Mouse (Mus musculus): ENCODE results near the gene Scn8a. TPM values are rescaled to one million over a fixed set of nuclear protein-coding genes. Genes with fewer than 3 reads are reported as not detected.

The Scn8a gene
- total RNA-seq, 2 experiments from 2014 or later: 0.48 to 0.76 TPM

- no peak for DNase-seq
- intact Hi-C loops (cut with DNase I): no loop called here
Observed at GRCm38 (mm10) chr15:101008386-101009010, 138.8 kb downstream of the Scn8a start.

GRCm38 (mm10) chr15:101011352-101011751, 141.7 kb downstream of the Scn8a start:
- no peak for DNase-seq
- intact Hi-C loops (cut with DNase I): no loop called here

GRCm38 (mm10) chr15:101028960-101029359, 159.3 kb downstream of the Scn8a start:
- intact Hi-C loops (cut with DNase I): no loop called here
- DNase-seq: no peak

GRCm38 (mm10) chr15:101039651-101040050, 170.0 kb downstream of the Scn8a start:
- DNase-seq: no peak
- intact Hi-C loops (cut with DNase I): loop anchor here (5.0 kb wide), 1 partner anchor 277 kb away; the partner anchor contains the start of gene Slc4a8

GRCm38 (mm10) chr15:101041966-101042365, 172.3 kb downstream of the Scn8a start:
- no peak for DNase-seq

GRCm38 (mm10) chr15:101042613-101043012, 173.0 kb downstream of the Scn8a start:
- intact Hi-C loops (cut with DNase I): loop anchor here (5.0 kb wide), 1 partner anchor 280 kb away; the partner anchor contains the start of gene Slc4a8
- peak; percentile 59 to 76 for DNase-seq

More at GRCm38 (mm10) chr15:101041966-101042365, 172.3 kb downstream of the Scn8a start:
- intact Hi-C loops (cut with DNase I): loop anchor here (5.0 kb wide), 1 partner anchor 280 kb away; the partner anchor contains the start of gene Slc4a8

GRCm38 (mm10) chr15:101044531-101044930, 174.9 kb downstream of the Scn8a start:
- intact Hi-C loops (cut with DNase I): loop anchor here (5.0 kb wide), 1 partner anchor 282 kb away; the partner anchor contains the start of gene Slc4a8

GRCm38 (mm10) chr15:101046039-101046526, 176.4 kb downstream of the Scn8a start:
- DNase-seq: no peak
- intact Hi-C loops (cut with DNase I): loop anchor here (5.0 kb wide), 2 partner anchors 61 to 151 kb away; no protein-coding TSS in a partner anchor

More at GRCm38 (mm10) chr15:101044531-101044930, 174.9 kb downstream of the Scn8a start:
- no peak for DNase-seq

GRCm38 (mm10) chr15:101046527-101047193, 177.0 kb downstream of the Scn8a start:
- intact Hi-C loops (cut with DNase I): loop anchor here (5.0 kb wide), 2 partner anchors 61 to 151 kb away; no protein-coding TSS in a partner anchor

GRCm38 (mm10) chr15:101047194-101047555, 177.5 kb downstream of the Scn8a start, which contains the start of gene Gm47841:
Gene Gm47841 (minus strand): TSS chr15:101047397.
- intact Hi-C loops (cut with DNase I): loop anchor here (5.0 kb wide), 2 partner anchors 60 to 150 kb away; no protein-coding TSS in a partner anchor

More at GRCm38 (mm10) chr15:101046527-101047193, 177.0 kb downstream of the Scn8a start:
- DNase-seq: peak; percentile 60 to 64

GRCm38 (mm10) chr15:101048338-101048896, 178.8 kb downstream of the Scn8a start:
- no peak for DNase-seq
- intact Hi-C loops (cut with DNase I): loop anchor here (5.0 kb wide), 2 partner anchors 59 to 149 kb away; no protein-coding TSS in a partner anchor

More at GRCm38 (mm10) chr15:101047194-101047555, 177.5 kb downstream of the Scn8a start, which contains the start of gene Gm47841:
- peak; percentile 45 to 49 for DNase-seq

- no peak for DNase-seq
- intact Hi-C loops (cut with DNase I): no loop called here
Observed at GRCm38 (mm10) chr15:101051869-101052268, 182.2 kb downstream of the Scn8a start.

GRCm38 (mm10) chr15:101052560-101053501, 183.2 kb downstream of the Scn8a start:
- DNase-seq: peak in 1 of 2 experiments; percentile 41
- intact Hi-C loops (cut with DNase I): no loop called here

GRCm38 (mm10) chr15:101053832-101054459, 184.3 kb downstream of the Scn8a start:
- DNase-seq: no peak
- intact Hi-C loops (cut with DNase I): no loop called here

- intact Hi-C loops (cut with DNase I): no loop called here
- DNase-seq: no peak
Observed at GRCm38 (mm10) chr15:101054541-101054940, 184.9 kb downstream of the Scn8a start.

- DNase-seq: peak; percentile 45 to 66
- intact Hi-C loops (cut with DNase I): no loop called here
Observed at GRCm38 (mm10) chr15:101056225-101056624, 186.6 kb downstream of the Scn8a start.

- intact Hi-C loops (cut with DNase I): no loop called here
- DNase-seq: no peak
Observed at GRCm38 (mm10) chr15:101059570-101060279, 190.1 kb downstream of the Scn8a start.

GRCm38 (mm10) chr15:101060280-101060852, 190.7 kb downstream of the Scn8a start:
- intact Hi-C loops (cut with DNase I): no loop called here
- no peak for DNase-seq

Measured in heart, postnatal 14 days (tissue).